Mouse (Mus musculus) kidney, adult 2 months (tissue): ENCODE data around the gene Tfe3. TPM values are rescaled to one million over a fixed set of nuclear protein-coding genes. Genes with fewer than 3 reads are reported as not detected.
A peak's percentile ranks its signal among the peaks of the same experiment; 100 is the strongest.

ENCODE experiments used
- DNase-seq: peaks from one replicate; pipeline ENCODE4 v3.0.0; 2021
- H3K27ac ChIP-seq: fragments of 200-500 bp; 2 replicates; pipeline ENCODE4 v1.5.1; 2012; ENCODE audit warnings: low read depth, low read length, control low read depth, inconsistent platforms; ENCODE audit not compliant: insufficient read depth
- H3K27me3 ChIP-seq: fragments of 200-500 bp; replicated peaks from 2 replicates; pipeline ENCODE4 v1.6.1; 2012; ENCODE audit warnings: mild to moderate bottlenecking, moderate library complexity, low read length, inconsistent platforms; ENCODE audit not compliant: control insufficient read depth, insufficient read depth
- H3K36me3 ChIP-seq: fragments of 200-500 bp; 2 replicates; pipeline ENCODE4 v1.6.1; 2012; ENCODE audit warnings: mild to moderate bottlenecking, moderate library complexity, low read length, inconsistent platforms; ENCODE audit not compliant: control insufficient read depth, insufficient read depth
- H3K4me1 ChIP-seq: fragments of 200-500 bp; 2 replicates; pipeline ENCODE4 v1.6.1; 2011; ENCODE audit warnings: low read length; ENCODE audit not compliant: control insufficient read depth, insufficient read depth
- H3K4me3 ChIP-seq: fragments of 200-500 bp; 2 replicates; pipeline ENCODE4 v1.5.1; 2011; ENCODE audit warnings: mild to moderate bottlenecking, low read depth, low read length, control low read depth; ENCODE audit not compliant: insufficient read depth
- CTCF ChIP-seq: fragments of 200-500 bp; conservative IDR thresholded peaks from 2 replicates; pipeline ENCODE4 v1.5.1; 2011; ENCODE audit warnings: low read depth, mild to moderate bottlenecking, control low read depth, low read length, moderate library complexity, mixed read lengths; ENCODE audit not compliant: insufficient read depth, insufficient read length
- POLR2A ChIP-seq: fragments of 200-500 bp; IDR thresholded peaks from one replicate; pipeline ENCODE4 v1.6.1; 2011; ENCODE audit warnings: low read depth, low read length, control low read depth
- WGBS: fragments of 180-500 bp; shearing (Covaris S2); methylation state at CpG from one replicate; pipeline ENCODE4 v1.1.7; 2018; 5-methylcytosine and 5-hydroxymethylcytosine counted together
- polyA plus RNA-seq: library from polyadenylated mRNA; depleted of rRNA; stranded (reverse); fragments of >200 nt; gene quantifications from 2 replicates; pipeline ENCODE4 v1.2.3, GENCODE M21; 2012

The Tfe3 gene
- polyA plus RNA-seq, 1 experiment, result 20.1 TPM

DNA sequence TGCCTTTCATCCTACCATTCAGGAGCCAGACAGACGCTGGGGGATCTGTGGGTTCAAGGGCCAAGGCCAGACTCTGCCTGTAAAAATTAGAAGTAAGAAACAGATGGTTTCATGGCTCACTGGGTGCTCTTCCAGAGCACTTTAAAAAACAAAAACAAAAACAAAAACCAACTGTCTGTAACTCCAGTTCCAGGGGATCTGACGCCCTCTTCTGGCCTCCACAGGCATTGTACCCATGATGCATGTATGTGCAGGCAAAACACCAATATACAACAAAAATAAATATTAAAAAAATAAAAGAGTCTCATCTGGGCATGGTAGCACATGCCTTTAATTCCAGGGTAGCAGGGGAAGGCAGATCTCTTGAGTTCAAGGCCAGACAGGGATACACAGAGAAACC, 10.4 kb downstream of the Tfe3 start:
- peak; percentile 11 for DNase-seq
- H3K36me3 ChIP-seq, result no peaks in the 10 kb centered on the region
- H3K27me3 ChIP-seq, result no peaks in the 10 kb centered on the region
- no peak overlapping the region for H3K27ac ChIP-seq
- 47% methylated on average over 2 of the region's 2 CpGs for WGBS
- no peak for TF ChIP-seq POLR2A
- TF ChIP-seq CTCF, result peak; percentile 38
- H3K4me3 ChIP-seq, result no peak overlapping the region
- no peaks in the 10 kb centered on the region for H3K4me1 ChIP-seq

DNA sequence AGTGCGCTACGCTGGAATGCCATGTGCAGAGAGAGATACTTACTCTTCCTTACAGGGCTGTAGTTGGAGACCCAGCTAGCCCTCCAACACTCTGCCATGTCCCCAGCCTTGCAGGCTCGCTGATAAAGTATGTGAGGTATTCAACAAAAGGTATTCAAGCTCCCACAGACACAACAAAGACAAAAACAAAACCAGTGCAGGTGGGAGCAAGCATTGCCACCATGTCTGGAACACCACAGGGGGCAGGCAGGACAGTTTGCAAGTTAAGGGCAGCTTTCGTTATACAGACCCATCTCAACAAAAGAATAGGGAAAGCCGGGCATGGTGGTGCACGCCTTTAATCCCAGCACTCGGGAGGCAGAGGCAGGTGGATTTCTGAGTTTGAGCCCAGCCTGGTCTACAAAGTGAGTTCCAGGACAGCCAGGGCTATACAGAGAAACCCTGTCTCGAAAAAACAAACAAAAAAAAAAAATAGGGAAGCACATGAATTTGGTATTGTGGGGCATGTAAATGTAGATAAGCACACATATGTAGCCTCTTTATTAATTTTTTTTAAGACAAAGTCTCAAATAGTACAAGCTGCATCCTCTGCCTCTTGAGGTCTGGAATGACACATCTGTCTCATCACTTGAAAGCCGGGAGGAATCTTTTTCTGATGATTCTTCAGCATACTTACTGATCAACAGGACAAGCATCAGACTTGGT, 13.3 kb downstream of the Tfe3 start:
- Histone ChIP-seq H3K4me1 (no peaks in the 10 kb centered on the region; the same call in 1 of the 2 replicates), H3K27me3 (no peaks in the 10 kb centered on the region), H3K27ac (no peak overlapping the region), H3K4me3 (no peak overlapping the region), H3K36me3 (no peaks in the 10 kb centered on the region)
- TF ChIP-seq POLR2A, result no peak
- no peak for TF ChIP-seq CTCF
- no peak for DNase-seq
- 84% methylated on average over 9 of the region's 9 CpGs for WGBS

DNA sequence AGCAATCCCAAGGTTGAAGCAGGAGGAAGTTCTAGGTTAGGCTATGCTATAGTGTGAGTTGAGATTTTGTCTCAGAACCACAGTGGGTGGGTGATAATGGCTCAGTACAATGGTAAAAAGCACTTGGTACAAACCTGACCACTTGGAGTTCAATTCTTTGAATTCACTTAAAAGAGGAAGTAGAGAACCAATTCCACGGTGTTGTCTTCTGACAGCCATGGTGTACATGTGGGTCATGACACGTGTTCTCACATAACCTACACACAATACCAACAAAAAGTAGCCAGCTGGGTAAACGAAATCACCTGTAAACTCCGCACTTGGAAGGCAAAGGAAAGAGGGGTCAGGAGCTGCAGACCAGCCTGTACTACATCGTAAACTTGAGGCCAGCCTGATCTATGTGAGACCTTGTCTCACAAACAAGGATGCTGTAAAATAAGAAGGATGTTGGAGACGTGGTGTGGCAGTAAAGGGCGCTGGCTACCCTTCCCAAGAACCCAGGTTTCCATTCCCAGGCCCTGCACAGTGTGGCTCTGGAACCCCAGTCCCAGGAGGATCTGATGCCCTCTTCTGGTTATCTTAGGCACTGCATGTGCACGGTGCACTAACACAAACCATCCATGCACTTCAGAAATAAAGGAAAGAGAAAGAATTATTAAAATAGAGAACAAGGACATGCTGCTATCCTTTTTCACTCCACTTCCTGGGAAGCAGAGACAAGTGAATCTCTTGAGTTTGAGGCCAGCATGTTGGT, 14.1 kb downstream of the Tfe3 start:
- Histone ChIP-seq H3K36me3 (no peaks in the 10 kb centered on the region), H3K4me3 (no peak overlapping the region), H3K4me1 (no peaks in the 10 kb centered on the region; the same call in 1 of the 2 replicates), H3K27ac (no peak overlapping the region), H3K27me3 (no peaks in the 10 kb centered on the region)
- DNase-seq, result peak; percentile 55
- WGBS, result 41% methylated on average over 8 of the region's 8 CpGs
- TF ChIP-seq POLR2A (no peak), CTCF (peak; percentile 70)

DNA sequence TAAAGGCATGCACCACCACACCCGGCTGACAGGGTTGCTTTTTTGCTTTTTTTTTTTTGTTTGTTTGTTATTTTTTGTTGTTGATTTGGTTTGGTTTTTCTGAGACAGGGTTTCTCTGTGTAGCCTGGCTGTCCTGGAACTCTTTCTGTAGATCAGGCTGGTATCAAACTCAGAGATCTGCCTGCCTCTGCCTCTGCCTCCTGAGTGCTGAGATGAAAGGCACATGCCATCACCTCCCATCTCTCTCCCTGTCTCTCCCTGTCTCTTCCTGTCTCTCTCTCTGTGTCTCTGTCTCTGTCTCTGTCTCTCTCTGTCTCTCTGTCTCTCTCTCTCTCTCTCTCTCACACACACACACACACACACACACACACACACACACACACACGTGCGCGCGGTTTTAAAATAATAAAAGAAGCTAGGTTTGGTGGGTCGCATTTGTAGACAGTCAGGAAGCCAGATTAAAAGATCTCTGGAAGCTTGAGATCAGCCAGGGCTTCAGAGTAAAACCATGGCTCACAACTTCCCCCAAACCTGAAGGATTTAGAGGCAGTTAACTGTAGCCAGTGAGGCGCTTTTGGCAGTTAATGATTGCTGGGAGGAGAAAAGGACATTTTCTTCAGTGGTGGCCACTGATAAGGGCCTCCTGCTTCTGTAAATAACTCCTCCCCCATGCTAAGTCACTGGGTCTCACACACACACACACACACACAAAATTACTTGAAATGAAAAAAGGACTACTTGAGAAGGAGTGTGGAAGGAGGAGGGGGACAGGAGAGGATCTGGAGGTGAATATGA, 16.3 kb downstream of the Tfe3 start:
- DNase-seq, result no peak
- WGBS, result 42% methylated on average over 7 of the region's 7 CpGs

GRCm38 (mm10) chrX:7779294-7779693, 16.9 kb downstream of the Tfe3 start:
- H3K36me3 ChIP-seq, result no peaks in the 10 kb centered on the region
- no peak overlapping the region for H3K4me3 ChIP-seq
- TF ChIP-seq CTCF, result no peak
- no peak for TF ChIP-seq POLR2A
- H3K4me1 ChIP-seq, result no peaks in the 10 kb centered on the region; the same call in 1 of the 2 replicates
- no peak for DNase-seq
- WGBS, result 22% methylated on average over 3 of the region's 3 CpGs
- H3K27ac ChIP-seq, result no peak overlapping the region
- H3K27me3 ChIP-seq, result no peaks in the 10 kb centered on the region

More for the DNA sequence above, 16.3 kb downstream of the Tfe3 start:
- Histone ChIP-seq H3K4me1 (no peaks in the 10 kb centered on the region; the same call in 1 of the 2 replicates), H3K27me3 (no peaks in the 10 kb centered on the region), H3K27ac (no peak overlapping the region), H3K4me3 (no peak overlapping the region), H3K36me3 (no peaks in the 10 kb centered on the region)
- TF ChIP-seq CTCF (no peak), POLR2A (no peak)

- Histone ChIP-seq H3K4me1 (no peaks in the 10 kb centered on the region; the same call in 1 of the 2 replicates), H3K27ac (no peak overlapping the region), H3K36me3 (no peaks in the 10 kb centered on the region), H3K27me3 (no peaks in the 10 kb centered on the region), H3K4me3 (no peak overlapping the region)
- WGBS, result 77% methylated on average over 4 of the region's 4 CpGs
- DNase-seq, result no peak
- no peak for TF ChIP-seq CTCF
- no peak for TF ChIP-seq POLR2A
Measured at GRCm38 (mm10) chrX:7782603-7783092, 20.3 kb downstream of the Tfe3 start.
